Mouse (Mus musculus) bone marrow, adult 2 months (tissue): Measurements from ENCODE around the gene Hid1.

Source experiments
- CTCF ChIP-seq: fragments of 200-500 bp; IDR thresholded peaks from 2 replicates; pipeline ENCODE4 v1.5.1; 2011; ENCODE audit warnings: low read length, control low read depth; ENCODE audit not compliant: control insufficient read depth, insufficient read depth
- POLR2A ChIP-seq: fragments of 200-500 bp; IDR thresholded peaks from 2 replicates; pipeline ENCODE4 v1.6.1; 2011; ENCODE audit warnings: low read depth, mild to moderate bottlenecking, control low read depth, low read length, borderline replicate concordance; ENCODE audit not compliant: control insufficient read depth

DNA sequence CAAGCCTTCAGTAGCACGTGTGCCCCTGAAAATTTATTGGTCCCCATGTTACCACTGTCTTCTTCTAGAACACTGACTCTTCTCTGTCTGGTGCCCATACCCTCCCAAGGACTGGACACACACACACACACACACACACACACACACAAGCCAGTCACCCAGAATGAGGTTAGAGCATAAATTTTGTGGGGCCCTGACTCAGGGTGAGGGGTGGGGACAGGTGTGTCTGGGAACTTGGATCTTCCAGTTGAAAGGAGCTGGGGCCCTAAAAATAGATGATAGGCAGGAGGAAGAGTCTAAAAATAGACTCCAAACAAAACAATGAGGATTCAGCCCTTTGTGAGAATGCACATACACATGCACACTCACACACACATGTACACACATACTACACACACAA, 58.8 kb downstream of the Hid1 start:
- TF ChIP-seq CTCF (no peak), POLR2A (no peak)
